Mouse (Mus musculus): Measurements from ENCODE around the gene Vmn1r176. TPM values are rescaled to one million over a fixed set of nuclear protein-coding genes. Genes with fewer than 3 reads are reported as not detected.

Gene Vmn1r176
- polyA plus RNA-seq (2014; fragmentation: Illumina TruSeq; extraction: RNeasy Lipid Tissue Mini Kit (QIAGEN cat#74804); ENCODE audit: low read depth, low replicate concordance), result not detected

DNA sequence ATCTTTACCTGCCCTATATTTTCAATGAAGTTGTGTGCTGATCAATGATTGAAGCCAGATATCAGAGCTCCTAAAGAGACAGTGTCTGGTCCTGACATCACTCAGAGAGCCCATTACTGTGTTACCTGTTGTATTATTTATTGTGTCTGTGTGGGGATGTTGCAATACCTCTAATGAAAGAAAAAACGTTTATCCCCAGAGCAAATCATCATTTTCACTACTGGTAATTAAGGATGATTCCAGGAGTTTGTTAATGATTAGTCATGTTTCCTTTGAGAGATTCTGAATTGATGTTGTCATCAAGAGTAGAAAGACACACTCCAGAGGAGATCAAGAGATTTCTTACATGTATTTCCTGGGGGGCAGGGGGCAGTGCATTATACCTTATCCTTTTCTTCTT lies at the start of gene Vmn1r176:
Gene Vmn1r176, minus strand, starts transcription at position 101 of the 400 bp plus-strand sequence.

DNA sequence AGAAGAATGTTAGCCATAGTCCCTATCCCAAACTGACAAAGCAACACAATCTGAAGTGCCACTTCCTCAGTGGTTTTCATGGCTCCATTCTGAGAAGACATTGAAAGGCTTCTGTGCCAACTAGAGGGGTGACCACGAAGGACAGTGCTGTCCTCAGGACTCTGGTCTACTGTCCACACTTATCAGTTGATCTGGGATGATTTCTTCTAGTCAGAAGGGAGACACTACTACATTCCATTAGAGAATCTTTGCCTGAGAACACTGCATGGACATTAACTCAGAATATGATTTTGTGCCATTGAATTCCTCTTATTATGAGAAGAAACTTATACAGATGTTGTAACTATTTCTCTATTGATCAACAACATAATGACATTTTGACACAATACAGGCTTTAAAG lies 29.2 kb upstream of the Vmn1r176 start, which contains the start of gene Vmn1r177:
Gene Vmn1r177, minus strand, starts transcription at position 101 of the 400 bp plus-strand sequence.

DNA sequence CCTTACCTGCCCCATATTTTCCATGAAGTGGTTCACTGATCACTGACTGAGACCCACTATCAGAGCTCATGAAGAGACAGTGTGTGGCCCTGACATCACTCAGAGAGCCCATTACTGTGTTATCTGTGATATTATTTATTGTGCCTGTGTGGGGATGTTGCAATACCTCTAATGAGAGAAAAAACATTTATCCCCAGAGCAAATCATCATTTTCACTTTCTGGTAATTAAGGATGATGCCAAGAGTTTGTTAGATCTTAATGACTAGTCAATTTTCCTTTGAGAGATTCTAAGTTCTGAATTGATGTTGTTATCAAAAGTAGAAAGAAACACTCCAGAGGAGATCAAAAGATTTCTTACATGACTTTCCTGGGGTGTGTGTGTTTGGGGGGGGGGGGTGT lies 26.6 kb downstream of the Vmn1r176 start, which contains the start of gene Vmn1r175:
Gene Vmn1r175, minus strand, starts transcription at position 101 of the 400 bp plus-strand sequence.

Other genes starting within 250 kb of the Vmn1r176 start
- not detected for gene Vmn1r170, start 231.2 kb downstream of the Vmn1r176 start, polyA plus RNA-seq (2014; fragmentation: Illumina TruSeq; extraction: RNeasy Lipid Tissue Mini Kit (QIAGEN cat#74804); ENCODE audit: low read depth, low replicate concordance)
- not detected for gene Vmn1r171, start 206.7 kb downstream of the Vmn1r176 start, polyA plus RNA-seq (2014; fragmentation: Illumina TruSeq; extraction: RNeasy Lipid Tissue Mini Kit (QIAGEN cat#74804); ENCODE audit: low read depth, low replicate concordance)
- gene Vmn1r172, start 179.1 kb downstream of the Vmn1r176 start, polyA plus RNA-seq (2014; fragmentation: Illumina TruSeq; extraction: RNeasy Lipid Tissue Mini Kit (QIAGEN cat#74804); ENCODE audit: low read depth, low replicate concordance), result not detected
- gene Vmn1r173, start 136.7 kb downstream of the Vmn1r176 start, polyA plus RNA-seq (2014; fragmentation: Illumina TruSeq; extraction: RNeasy Lipid Tissue Mini Kit (QIAGEN cat#74804); ENCODE audit: low read depth, low replicate concordance), result not detected
- gene Vmn1r174, start 85.1 kb downstream of the Vmn1r176 start, polyA plus RNA-seq (2014; fragmentation: Illumina TruSeq; extraction: RNeasy Lipid Tissue Mini Kit (QIAGEN cat#74804); ENCODE audit: low read depth, low replicate concordance), result not detected
- gene Vmn1r175, start 26.7 kb downstream of the Vmn1r176 start, polyA plus RNA-seq (2014; fragmentation: Illumina TruSeq; extraction: RNeasy Lipid Tissue Mini Kit (QIAGEN cat#74804); ENCODE audit: low read depth, low replicate concordance), result not detected
- not detected for gene Vmn1r177, start 29.1 kb upstream of the Vmn1r176 start, polyA plus RNA-seq (2014; fragmentation: Illumina TruSeq; extraction: RNeasy Lipid Tissue Mini Kit (QIAGEN cat#74804); ENCODE audit: low read depth, low replicate concordance)
- not detected for gene Vmn1r178, start 54.6 kb upstream of the Vmn1r176 start, polyA plus RNA-seq (2014; fragmentation: Illumina TruSeq; extraction: RNeasy Lipid Tissue Mini Kit (QIAGEN cat#74804); ENCODE audit: low read depth, low replicate concordance)
- gene Vmn1r179, start 89.6 kb upstream of the Vmn1r176 start, polyA plus RNA-seq (2014; fragmentation: Illumina TruSeq; extraction: RNeasy Lipid Tissue Mini Kit (QIAGEN cat#74804); ENCODE audit: low read depth, low replicate concordance), result not detected
- gene Vmn1r180, start 113.3 kb upstream of the Vmn1r176 start, polyA plus RNA-seq (2014; fragmentation: Illumina TruSeq; extraction: RNeasy Lipid Tissue Mini Kit (QIAGEN cat#74804); ENCODE audit: low read depth, low replicate concordance), result not detected
- not detected for gene Vmn1r181, start 137.2 kb upstream of the Vmn1r176 start, polyA plus RNA-seq (2014; fragmentation: Illumina TruSeq; extraction: RNeasy Lipid Tissue Mini Kit (QIAGEN cat#74804); ENCODE audit: low read depth, low replicate concordance)
- gene V1rd19, start 164.3 kb upstream of the Vmn1r176 start, polyA plus RNA-seq (2014; fragmentation: Illumina TruSeq; extraction: RNeasy Lipid Tissue Mini Kit (QIAGEN cat#74804); ENCODE audit: low read depth, low replicate concordance), result not detected
- gene Vmn1r183, start 215.9 kb upstream of the Vmn1r176 start, polyA plus RNA-seq (2014; fragmentation: Illumina TruSeq; extraction: RNeasy Lipid Tissue Mini Kit (QIAGEN cat#74804); ENCODE audit: low read depth, low replicate concordance), result not detected
- gene Zfp180, start 244.6 kb upstream of the Vmn1r176 start, polyA plus RNA-seq (2014; fragmentation: Illumina TruSeq; extraction: RNeasy Lipid Tissue Mini Kit (QIAGEN cat#74804); ENCODE audit: low read depth, low replicate concordance), result 10.3 TPM

Measured in kidney, adult 10 weeks (tissue).